Mouse (Mus musculus): Measurements from ENCODE around the gene Fbxo46. TPM values are rescaled to one million over a fixed set of nuclear protein-coding genes. Genes with fewer than 3 reads are reported as not detected.
A peak's percentile ranks its signal among the peaks of the same experiment; 100 is the strongest.
"Not testable (repeated sequence)": the region's sequence is repeated elsewhere in the genome, so short reads cannot be mapped to it uniquely, and the experiment has no call there.

The Fbxo46 gene
- 10 to 100 TPM; 11.5 to 13.9 TPM for total RNA-seq (2021)
- long read RNA-seq, full-length matches to known transcripts = 6 of 8 reads
- long read RNA-seq, partial matches to known transcripts = 0 of 8 reads
- long read RNA-seq, other reads (novel, unspliced or antisense) = 2 of 8 reads

DNA sequence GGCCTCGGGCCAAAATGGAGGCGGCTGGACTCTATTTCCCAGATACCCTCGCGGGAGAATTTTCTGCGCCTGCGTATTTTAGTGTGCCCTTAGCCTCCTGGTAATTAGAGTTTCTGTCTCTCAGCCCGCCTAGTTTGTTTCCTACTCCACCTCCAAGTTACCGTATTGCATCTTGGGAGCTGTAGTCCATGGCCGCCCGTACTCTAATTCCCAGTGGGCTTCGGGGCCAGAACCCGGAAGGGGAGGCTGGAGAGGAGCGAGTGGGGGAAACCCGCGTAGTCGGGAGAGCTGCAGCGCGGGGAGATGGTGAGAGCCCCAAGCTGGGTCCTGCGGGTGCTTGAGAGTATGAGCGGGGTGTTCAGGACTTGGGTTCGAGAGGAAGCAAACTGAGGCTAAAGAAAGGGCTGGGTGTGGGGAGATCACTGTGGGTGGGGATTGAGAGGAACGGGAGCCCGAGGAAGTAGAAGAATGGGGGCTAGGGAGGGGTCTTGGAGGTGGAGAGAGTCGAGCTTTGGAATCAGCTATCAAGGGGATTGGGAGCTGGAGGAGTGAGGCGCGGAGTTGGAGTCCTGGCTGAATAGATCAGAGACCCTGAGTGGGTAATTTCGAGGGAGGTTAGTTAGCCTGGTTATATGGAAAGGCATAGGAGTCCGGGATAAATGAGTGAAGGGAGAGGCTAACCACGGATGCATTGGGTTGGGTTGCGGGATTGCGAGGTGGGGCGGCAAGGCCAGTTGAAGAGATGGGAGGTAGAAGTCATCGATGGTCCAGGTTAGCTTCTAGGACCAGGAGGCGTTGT lies at the start of gene Fbxo46:
Gene Fbxo46, plus strand, starts transcription at position 229 of the 799 bp plus-strand sequence.
- peak; percentile 89 to 92 for DNase-seq (ENCODE audit: low spot score in 2 of 2)

DNA sequence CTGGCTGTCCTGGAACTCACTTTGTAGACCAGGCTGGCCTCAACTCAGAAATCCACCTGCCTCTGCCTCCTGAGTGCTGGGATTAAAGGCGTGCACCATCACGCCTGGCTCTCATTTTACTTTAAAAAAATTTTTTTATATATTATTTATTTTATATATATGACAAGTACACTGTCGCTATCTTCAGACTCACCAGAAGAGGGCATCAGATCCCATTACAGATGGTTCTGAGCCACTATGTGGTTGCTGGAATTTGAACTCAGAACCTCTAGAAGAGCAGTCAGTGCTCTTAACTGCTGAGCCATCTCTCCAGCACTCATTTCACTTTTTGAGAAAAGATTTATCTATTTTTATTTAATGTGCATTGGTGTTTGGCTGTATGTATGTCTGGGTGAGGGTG lies 48.6 kb upstream of the Fbxo46 start:
- not testable (repeated sequence) for DNase-seq (ENCODE audit: low spot score in 2 of 2)

DNA sequence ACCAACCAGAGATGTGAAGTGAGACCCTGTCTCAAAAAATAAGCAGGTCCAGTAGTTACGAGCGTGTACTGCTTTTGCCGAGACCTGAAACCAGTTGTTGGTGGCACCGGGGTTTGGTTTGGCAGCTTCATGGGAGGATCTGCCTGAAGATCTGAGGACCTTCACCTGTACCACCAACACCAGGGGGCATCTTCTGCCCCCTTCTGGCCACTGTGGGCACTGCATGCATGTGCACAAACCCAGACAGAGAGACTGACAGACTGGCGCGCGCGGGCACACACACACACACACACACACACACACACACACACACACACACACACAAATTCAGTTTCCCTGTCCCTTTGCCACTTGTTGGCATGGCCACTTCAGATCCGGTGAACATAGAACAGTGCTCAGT lies 46.2 kb upstream of the Fbxo46 start:
- DNase-seq (ENCODE audit: low spot score in 2 of 2) = peak in 1 of 2 experiments; percentile 63

DNA sequence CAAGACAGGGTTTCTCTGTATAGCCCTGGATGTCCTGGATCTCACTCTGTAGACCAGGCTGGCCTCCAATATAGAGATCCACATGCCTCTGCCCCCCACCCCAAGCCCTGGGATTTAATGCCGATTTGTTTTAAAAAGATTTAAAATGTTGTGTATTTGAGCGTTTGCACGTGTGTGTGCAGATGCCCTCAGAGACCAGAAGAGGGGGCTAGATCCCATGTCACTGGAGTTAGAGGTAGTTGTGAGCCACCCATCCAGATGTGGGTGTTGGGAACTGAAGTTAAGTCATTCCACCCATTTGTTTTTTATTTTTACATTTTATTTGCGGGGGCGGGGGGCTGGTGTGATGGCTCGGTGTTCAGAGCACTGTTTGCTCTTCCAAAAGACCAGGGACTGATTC lies 45.2 kb upstream of the Fbxo46 start:
- DNase-seq (ENCODE audit: low spot score in 2 of 2) = no peak

DNA sequence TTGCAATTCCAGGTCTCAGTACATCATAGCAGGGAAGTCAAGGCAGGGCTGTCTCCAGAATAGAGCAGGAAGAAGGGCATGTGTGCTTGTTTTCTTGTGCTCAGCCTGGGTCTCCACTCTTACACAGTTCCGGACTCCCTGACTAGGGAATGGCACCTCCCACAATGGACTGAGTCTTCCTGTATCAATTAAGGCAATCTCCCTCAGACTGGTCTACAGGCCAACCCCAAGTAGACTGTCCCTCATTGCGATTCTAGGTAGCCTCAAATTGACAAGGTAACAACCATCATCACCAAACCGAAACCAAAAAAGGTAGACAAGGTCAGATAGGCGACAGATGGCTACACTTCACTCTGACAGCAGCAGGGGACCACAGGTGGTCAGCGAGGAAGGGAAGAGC lies 44.4 kb upstream of the Fbxo46 start:
- DNase-seq (ENCODE audit: low spot score in 2 of 2) = no peak

DNA sequence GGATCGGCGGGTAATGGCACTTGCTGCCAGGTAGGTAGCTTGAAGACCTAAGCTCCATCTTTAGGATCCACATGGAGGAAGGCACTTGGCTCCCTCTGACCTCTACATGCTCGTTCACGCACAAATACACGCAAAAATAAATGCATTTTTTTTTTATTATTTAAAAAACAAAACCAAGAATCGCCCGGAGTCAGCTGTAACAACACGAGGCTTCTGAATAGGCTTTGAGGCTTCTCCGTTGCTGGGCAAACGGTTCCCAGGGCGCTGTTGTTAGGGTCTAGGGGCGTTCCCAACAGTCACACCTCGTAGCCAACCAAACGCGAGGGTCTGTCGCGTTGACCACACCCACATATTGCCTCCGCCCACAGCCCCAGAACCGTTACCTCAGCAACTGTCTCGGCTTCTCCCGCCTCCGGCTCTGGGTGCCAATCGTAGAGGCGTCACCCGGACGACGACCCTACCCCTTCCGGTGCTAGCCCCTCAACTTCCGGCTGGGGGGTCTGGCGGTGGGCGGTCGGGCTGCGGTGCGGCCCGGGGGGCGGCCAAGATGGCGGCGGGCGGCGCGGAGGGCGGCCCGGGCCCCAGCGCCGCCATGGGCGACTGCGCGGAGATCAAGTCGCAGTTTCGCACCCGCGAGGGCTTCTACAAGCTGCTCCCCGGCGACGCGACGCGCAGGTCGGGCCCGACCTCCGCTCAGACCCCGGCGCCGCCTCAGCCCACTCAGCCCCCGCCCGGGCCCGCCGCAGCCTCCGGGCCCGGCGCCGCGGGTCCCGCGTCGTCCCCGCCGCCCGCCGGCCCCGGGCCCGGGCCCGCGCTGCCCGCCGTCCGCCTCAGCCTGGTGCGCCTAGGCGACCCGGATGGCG lies 43.7 kb upstream of the Fbxo46 start, which contains the start of gene Dmwd:
Gene Dmwd, plus strand, starts transcription at position 505 of the 863 bp plus-strand sequence.
- DNase-seq (ENCODE audit: low spot score in 2 of 2) = peak; percentile 96

DNA sequence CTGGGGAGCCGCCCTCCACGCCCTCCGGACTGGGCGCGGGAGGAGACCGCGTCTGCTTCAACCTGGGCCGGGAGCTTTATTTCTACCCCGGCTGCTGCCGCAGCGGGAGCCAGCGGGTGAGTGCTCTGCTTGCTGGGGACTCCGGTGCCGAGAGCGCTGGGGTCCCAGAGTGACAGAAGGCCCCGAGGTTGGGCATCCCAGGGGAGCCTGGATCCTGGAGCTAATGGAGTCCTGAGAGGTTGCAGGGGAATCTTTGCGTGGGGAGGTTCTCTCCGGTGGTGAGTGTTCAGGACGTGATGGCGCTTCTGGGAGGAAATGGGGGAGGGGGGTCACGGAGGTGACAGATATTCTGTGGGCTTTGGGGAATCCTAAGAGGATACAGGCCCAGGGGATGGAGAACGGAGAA lies 43.1 kb upstream of the Fbxo46 start:
- peak; percentile 40 to 51 for DNase-seq (ENCODE audit: low spot score in 2 of 2)

DNA sequence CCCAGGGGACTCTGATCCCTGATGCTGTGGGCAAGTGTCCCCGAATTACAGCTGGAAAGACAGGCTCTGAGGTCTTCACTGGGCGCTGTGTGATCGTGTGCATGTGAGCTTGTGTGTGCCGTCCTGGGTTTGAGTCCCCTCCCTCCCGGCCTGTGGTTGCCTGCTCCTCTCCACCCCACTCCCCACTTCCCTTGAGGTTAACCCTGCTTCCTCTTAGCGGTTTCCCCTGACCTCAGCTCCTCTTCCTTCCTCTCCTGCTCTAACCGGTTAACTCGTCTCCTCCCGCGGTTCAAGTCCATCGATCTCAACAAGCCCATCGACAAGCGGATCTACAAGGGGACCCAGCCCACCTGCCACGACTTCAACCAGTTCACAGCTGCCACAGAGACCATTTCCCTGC lies 41.9 kb upstream of the Fbxo46 start:
- peak in 1 of 2 experiments; percentile 35 for DNase-seq (ENCODE audit: low spot score in 2 of 2)

DNA sequence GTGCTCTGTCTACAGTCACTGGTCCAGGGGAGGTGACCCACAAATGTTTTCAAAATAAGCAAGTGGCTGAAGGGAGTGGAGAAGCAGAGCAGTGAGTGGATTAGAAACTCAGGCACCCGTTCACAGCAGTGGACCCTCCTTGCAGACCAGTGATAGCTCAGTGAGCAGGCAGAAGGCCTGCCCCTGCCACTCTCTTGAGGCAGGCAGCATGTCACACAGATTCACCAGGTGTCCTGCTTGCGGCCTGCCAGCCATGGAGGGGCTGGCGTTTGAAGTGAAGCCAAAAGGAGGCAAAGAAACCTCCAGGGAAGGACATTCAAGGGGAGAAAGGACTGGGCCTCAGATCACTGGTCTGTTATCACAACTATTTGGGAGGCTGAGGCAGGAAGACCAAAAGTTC lies 40.9 kb upstream of the Fbxo46 start:
- DNase-seq (ENCODE audit: low spot score in 2 of 2) = no peak

DNA sequence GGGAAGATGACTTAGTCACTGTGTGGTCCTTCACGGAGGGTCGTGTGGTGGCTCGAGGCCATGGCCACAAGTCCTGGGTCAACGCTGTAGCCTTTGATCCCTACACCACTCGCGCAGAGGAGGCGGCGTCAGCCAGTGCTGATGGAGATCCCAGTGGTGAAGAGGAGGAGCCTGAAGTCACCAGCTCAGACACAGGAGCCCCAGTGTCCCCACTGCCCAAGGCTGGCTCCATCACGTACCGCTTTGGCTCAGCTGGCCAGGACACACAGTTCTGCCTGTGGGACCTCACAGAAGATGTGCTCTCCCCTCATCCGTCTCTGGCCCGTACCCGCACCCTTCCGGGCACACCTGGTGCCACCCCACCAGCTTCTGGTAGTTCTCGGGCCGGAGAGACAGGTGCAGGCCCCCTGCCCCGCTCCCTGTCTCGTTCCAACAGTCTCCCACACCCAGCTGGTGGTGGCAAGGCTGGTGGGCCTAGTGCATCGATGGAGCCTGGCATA lies 39.2 kb upstream of the Fbxo46 start:
- DNase-seq (ENCODE audit: low spot score in 2 of 2) = no peak

DNA sequence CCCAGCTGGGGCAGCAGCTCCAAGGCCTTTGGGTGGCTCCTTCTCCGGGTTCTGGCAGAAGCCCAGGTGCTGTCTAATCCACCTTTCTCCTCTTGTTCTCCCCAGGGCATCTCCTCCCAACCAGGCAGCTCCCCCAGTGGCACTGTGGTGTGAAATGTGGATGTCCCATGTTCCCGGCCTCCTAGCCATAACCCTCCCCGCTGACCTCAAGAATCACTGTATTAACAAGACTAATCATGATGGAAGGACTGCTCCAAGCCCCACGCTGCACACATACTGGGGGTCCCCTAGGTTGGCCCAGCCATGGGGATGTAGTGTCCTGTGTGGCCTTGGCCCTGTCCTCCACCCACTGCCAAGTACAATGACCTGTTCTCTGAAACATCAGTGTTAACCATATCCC lies 37.5 kb upstream of the Fbxo46 start:
- DNase-seq (ENCODE audit: low spot score in 2 of 2) = no peak

DNA sequence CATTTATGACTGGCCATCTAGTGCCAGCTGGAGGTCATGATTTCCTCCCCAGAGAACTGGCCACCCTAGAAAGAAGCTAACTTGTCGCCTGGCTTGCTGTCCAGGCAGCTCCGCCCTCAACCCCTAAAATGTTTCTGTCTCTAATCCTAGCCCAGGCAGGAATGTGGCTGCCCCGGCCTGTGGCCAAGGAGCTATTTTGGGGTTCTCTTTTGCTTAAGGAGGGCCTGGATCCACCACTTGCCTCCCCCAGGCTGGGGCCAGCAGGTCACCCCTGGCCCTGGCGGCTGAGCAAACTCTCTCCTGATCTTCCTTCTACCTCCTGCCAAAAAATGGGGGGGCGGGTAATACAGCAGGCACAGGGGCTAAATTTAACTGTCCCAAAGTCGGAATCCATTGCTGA lies 36.6 kb upstream of the Fbxo46 start:
- DNase-seq (ENCODE audit: low spot score in 2 of 2) = no peak

DNA sequence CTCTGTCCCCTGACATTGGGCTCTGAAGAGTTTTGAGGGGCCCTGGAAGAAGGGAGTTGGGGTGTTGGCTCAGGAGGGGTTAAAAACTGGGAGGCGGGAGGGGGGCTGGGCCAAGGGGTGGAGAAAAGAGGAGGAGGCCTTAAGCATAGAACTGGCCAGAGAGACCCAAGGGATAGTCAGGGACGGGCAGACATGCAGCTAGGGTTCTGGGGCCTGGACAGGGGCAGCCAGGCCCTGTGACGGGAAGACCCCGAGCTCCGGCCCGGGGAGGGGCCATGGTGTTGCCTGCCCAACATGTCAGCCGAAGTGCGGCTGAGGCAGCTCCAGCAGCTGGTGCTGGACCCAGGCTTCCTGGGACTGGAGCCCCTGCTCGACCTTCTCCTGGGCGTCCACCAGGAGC lies 36.0 kb upstream of the Fbxo46 start, which contains the start of gene Dmpk:
Gene Dmpk, plus strand, starts transcription at position 149 of the 400 bp plus-strand sequence.
- DNase-seq (ENCODE audit: low spot score in 2 of 2) = no peak

DNA sequence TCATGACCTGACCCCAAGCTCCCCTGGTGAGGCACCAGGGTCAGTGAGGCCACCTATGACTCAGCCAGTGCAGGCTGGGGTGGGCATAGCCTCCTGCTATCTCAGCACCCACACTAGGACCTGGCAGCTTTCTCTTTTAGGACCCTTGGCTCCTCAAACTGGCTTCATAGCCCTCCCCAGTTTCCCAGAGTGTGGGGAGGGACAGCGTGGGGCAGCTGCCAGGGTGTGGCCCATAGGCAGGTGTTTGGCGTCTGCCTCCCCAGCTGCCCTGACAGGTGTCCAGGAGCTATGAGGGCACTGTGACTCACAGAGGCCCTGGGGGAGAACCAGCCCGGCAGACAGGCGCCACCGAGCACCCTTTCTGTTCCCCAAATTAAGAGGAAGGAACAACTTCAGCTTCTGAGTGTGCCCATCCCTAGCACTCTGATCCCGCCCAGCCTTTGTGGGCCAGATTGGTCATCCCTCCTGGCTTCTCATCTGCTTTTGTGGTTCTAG lies 35.3 kb upstream of the Fbxo46 start:
- no peak for DNase-seq (ENCODE audit: low spot score in 2 of 2)

DNA sequence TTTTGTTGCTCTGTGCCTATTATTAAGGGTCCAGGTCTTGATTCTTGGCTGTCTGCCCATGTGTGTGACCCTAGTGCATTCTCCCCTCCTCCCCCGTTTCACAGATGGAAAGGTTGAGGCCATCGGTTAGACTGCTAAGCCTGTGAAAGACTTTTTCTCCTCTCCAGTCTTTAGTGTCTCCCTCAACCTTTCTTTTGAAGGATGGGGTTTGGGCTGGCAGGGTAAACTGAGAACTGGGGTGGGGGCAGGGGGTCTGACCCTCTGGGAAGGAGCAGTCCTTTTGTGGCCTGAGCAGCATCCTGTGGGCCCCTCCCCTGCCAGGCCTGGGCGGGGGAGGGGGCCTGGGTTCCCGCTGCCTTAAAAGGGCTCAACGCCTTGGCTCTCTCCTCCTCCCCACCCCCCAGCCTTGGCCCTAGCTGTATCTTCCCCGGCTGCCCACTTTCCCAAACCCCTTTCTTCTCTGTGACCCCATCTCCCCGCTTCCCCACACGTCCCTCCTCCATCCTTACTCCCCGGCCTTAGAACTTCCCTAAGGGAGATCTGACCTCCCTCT lies 34.7 kb upstream of the Fbxo46 start:
- no peak for DNase-seq (ENCODE audit: low spot score in 2 of 2)

DNA sequence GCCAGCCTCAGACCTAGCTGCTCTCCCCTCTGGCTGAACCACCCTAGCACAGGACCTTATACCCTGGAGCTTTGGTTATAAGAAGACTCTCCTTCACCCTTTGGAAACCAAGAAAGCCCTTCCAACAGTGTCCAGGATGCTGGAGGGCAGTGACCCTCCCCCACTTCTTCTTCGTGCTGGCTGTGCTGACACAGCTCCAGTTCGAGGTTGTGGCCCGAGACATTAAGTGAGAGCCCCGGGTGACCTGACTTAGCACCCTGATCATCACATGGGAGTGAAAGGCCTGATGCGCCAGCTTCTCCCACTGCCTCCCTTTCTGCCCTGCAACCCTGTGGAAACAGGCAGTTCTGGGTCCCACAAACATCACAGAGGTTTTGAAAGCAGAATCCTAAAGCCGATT lies 34.2 kb upstream of the Fbxo46 start:
- DNase-seq (ENCODE audit: low spot score in 2 of 2) = no peak

DNA sequence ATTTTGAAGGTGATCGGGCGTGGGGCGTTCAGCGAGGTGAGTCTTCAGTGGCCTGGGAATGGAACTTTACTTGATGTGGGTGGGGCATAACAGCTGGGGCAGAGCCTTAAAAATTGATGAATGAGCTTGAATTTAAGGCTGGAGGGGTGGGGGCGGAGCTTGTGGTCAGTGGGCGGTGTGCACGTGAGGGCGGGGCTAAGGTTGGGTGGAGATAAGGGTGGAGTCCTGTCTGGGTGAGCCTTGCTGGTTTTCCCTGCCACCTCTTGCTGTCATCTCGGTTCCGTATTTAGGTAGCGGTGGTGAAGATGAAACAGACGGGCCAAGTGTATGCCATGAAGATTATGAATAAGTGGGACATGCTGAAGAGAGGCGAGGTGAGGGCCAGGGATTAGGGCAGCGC lies 33.6 kb upstream of the Fbxo46 start:
- DNase-seq (ENCODE audit: low spot score in 2 of 2) = no peak

DNA sequence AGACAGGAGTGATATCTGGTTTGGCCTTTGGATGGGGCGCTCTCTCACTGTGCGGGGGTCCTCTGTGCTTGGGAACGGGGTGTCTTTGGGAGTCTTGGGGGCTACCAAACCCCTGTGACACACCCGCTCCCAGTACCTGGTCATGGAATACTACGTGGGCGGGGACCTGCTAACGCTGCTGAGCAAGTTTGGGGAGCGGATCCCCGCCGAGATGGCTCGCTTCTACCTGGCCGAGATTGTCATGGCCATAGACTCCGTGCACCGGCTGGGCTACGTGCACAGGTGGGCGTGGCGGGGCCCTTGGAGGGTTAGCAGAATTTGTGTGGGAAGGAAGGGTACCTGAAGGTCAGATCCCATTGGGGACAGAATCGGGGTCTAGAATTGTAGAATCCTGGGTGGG lies 32.9 kb upstream of the Fbxo46 start:
- DNase-seq (ENCODE audit: low spot score in 2 of 2) = no peak

DNA sequence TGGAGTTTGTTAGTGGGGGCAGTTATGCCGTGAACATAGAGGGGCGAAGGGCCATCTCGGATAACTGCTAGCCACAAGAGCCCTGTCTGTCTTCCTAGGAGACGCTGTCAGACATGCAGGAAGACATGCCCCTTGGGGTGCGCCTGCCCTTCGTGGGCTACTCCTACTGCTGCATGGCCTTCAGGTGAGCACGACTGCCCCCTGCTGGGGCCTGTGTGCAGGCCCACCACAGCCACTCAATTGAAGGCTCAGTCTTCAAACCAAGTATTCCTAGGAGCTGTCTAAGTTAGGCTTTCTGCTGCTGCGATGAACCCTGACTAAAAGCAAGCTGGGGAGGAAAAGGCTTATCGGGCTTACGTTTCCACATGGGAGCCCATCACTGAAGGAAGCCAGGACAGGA lies 30.8 kb upstream of the Fbxo46 start:
- DNase-seq (ENCODE audit: low spot score in 2 of 2) = peak; percentile 62 to 73

DNA sequence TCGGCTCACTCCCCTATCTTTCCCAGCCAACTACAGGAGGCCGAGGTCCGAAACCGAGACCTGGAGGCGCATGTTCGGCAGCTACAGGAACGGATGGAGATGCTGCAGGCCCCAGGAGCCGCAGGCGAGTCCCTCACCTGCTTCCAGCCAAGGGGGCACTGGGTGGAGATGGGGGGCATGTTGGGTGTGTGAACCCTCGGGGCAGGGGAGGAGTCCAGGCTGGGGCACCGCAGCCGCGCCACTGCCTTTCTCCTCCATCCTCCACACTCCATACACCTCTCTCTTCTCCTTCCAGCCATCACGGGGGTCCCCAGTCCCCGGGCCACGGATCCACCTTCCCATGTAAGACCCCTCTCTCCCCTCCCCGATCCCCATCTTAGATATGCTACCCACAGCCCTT lies 27.7 kb upstream of the Fbxo46 start:
- no peak for DNase-seq (ENCODE audit: low spot score in 2 of 2)
